Mouse (Mus musculus) forebrain, embryonic 10.5 days (tissue): ENCODE results near the gene Cyp19a1. TPM values are rescaled to one million over a fixed set of nuclear protein-coding genes. Genes with fewer than 3 reads are reported as not detected.

Experiments
- DNase-seq: peaks from one replicate; pipeline ENCODE4 v3.0.0-alpha.2; 2017; ENCODE audit warnings: low spot score; ENCODE audit errors: extremely low spot score
- H3K27ac ChIP-seq: fragments of 300-500 bp; sonication (generic); 2 replicates; pipeline ENCODE4 v1.5.1; 2016; ENCODE audit warnings: mild to moderate bottlenecking
- H3K27me3 ChIP-seq: fragments of 300-500 bp; sonication (generic); 2 replicates; pipeline ENCODE4 v1.6.1; 2016; ENCODE audit warnings: mild to moderate bottlenecking; ENCODE audit not compliant: poor library complexity, severe bottlenecking
- H3K36me3 ChIP-seq: fragments of 300-500 bp; sonication (generic); replicated peaks from 2 replicates; pipeline ENCODE4 v1.6.1; 2016; ENCODE audit warnings: mild to moderate bottlenecking, moderate library complexity
- H3K4me1 ChIP-seq: fragments of 300-500 bp; sonication (generic); 2 replicates; pipeline ENCODE4 v1.6.1; 2016
- H3K4me3 ChIP-seq: fragments of 300-500 bp; sonication (generic); 2 replicates; pipeline ENCODE4 v1.5.1; 2016; ENCODE audit warnings: mild to moderate bottlenecking, moderate library complexity
- H3K9me3 ChIP-seq: fragments of 300-500 bp; sonication (generic); 2 replicates; pipeline ENCODE4 v1.6.1; 2016; ENCODE audit warnings: mild to moderate bottlenecking, moderate library complexity
- WGBS: fragments of 180-500 bp; shearing (Covaris S2); methylation state at CpG from one replicate; pipeline ENCODE4 v1.1.7; 2016; 5-methylcytosine and 5-hydroxymethylcytosine counted together
- polyA plus RNA-seq: library from polyadenylated mRNA; unstranded; fragments of >200 nt; fragmentation: Nextera tagmentation; extraction: Ambion mirVana; gene quantifications from 2 replicates; pipeline ENCODE4 v1.2.1, GENCODE M21; 2016

Cyp19a1 gene
- polyA plus RNA-seq: not detected in 2 replicates

DNA sequence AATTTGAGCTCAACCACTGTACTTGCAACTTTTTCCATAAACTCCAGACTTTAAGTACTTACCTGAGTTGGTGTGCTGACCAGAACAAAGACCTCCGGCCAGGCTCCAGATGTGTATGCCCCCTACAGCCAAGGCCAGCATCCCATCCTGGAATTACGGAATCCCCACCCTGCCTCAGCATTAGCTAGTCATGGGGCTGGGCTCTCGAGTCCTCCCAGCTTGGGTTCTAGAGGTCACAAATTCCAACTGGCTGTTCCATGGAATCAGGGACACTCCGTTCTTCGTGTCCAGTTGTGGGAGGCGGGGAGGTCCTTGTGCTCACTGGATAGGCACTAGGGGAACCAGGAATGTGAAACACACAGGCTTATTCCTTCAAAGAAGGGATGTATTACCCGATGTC is at the start of gene Cyp19a1:
Gene Cyp19a1, minus strand, starts transcription at position 101 of the 400 bp plus-strand sequence.
- H3K9me3 ChIP-seq: no peaks in the 10 kb centered on the region
- no peaks in the 10 kb centered on the region for H3K36me3 ChIP-seq
- no peaks in the 10 kb centered on the region for H3K4me1 ChIP-seq
- H3K27ac ChIP-seq: no peak within 1 kb of the TSS
- WGBS: 89% methylated on average over 7 of the region's 7 CpGs
- H3K27me3 ChIP-seq: no peaks in the 10 kb centered on the region
- no peak within 1 kb of the TSS for H3K4me3 ChIP-seq
- no peak for DNase-seq

- Histone ChIP-seq H3K27ac (no peak overlapping the region), H3K27me3 (no peaks in the 10 kb centered on the region), H3K36me3 (no peaks in the 10 kb centered on the region), H3K9me3 (no peaks in the 10 kb centered on the region), H3K4me1 (peaks cover 4% of the 10 kb centered on the region; the same call in 1 of the 2 replicates), H3K4me3 (no peak overlapping the region)
- WGBS: 76% methylated on average over 9 of the region's 9 CpGs
- DNase-seq: no peak
Measured at GRCm38 (mm10) chr9:54316363-54316762, 48.5 kb upstream of the Cyp19a1 start.

- no peaks in the 10 kb centered on the region for H3K36me3 ChIP-seq
- 46% methylated on average over 2 of the region's 2 CpGs for WGBS
- no peak for DNase-seq
- H3K9me3 ChIP-seq: no peaks in the 10 kb centered on the region
- peaks cover 31% of the 10 kb centered on the region for H3K4me1 ChIP-seq
- H3K4me3 ChIP-seq: no peak overlapping the region
- H3K27ac ChIP-seq: 0 out of 2 replicates have a peak overlapping the region, but pooled peaks have one; percentile 56
- no peaks in the 10 kb centered on the region for H3K27me3 ChIP-seq
Measured at GRCm38 (mm10) chr9:54308751-54309358, 40.9 kb upstream of the Cyp19a1 start.

DNA sequence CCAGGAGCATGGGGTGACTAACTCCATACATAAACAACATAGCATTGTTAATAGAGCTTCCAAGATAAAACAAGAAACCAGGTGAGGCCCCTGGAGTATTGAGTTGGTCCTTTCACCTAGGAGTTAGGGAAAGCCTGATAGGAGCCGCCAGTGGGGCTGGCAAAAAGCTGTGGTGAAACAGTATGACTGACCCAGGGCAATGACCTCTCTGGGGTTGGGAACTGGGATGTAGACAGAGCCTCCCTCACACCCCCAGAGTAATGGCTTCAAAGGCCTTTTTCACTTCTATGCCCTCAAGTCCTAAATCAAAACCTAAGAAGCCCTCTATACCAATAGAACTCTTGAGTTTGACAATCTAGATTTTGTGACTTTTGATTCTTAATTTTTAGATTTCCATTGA is 40.3 kb upstream of the Cyp19a1 start:
- H3K9me3 ChIP-seq: no peaks in the 10 kb centered on the region
- DNase-seq: no peak
- H3K27me3 ChIP-seq: no peaks in the 10 kb centered on the region
- H3K36me3 ChIP-seq: no peaks in the 10 kb centered on the region
- 52% methylated on average over 1 of the region's 1 CpGs for WGBS
- no peak overlapping the region for H3K27ac ChIP-seq
- H3K4me3 ChIP-seq: no peak overlapping the region
- H3K4me1 ChIP-seq: peaks cover 38% of the 10 kb centered on the region

DNA sequence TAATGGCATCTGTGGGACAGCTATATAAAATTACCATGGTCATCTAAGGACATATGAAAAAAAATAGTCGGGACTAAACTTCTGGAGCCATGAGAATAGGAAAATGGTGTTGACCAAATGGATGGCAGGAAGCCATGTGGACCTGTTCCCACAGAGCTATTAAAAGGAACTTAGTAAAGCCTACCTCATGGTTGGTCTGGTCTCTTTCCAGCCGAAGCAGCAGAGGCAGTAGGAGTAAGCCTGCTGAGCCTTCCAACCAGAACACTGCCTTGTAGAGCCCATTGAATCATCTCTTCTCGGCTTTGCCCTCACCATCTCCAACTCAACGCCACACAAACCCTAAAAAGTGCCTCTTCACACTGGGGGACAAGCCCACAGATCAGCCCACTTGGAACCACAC is 33.3 kb upstream of the Cyp19a1 start:
- 79% methylated on average over 4 of the region's 4 CpGs for WGBS

DNA sequence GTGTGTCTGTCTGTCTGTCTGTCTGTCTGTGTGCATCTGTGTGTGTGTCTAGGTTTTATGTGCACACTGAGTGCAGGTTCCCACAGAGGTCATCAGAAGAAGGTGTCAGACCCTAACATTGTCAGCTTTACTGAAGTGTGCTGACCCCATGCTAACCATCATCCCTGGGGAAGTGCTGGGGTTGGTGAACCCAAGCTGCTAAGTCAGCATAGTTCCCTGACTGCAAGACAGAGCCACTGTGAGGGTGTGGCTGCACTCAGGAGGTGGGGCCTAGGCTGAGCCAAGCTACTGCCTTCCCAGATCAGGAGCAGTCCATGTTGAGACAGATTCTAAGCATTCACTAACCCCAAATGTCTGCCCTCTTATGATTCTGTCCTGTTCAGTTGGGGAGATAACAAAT is 31.9 kb upstream of the Cyp19a1 start:
- peaks cover 10% of the 10 kb centered on the region; the same call in 1 of the 2 replicates for H3K4me1 ChIP-seq
- H3K36me3 ChIP-seq: no peaks in the 10 kb centered on the region
- H3K4me3 ChIP-seq: no peak overlapping the region
- no peaks in the 10 kb centered on the region for H3K27me3 ChIP-seq
- no peak for DNase-seq
- no peak overlapping the region for H3K27ac ChIP-seq
- no peaks in the 10 kb centered on the region for H3K9me3 ChIP-seq

More for the DNA sequence above, 33.3 kb upstream of the Cyp19a1 start:
- H3K9me3 ChIP-seq: no peaks in the 10 kb centered on the region
- no peak overlapping the region for H3K4me3 ChIP-seq
- no peaks in the 10 kb centered on the region for H3K27me3 ChIP-seq
- DNase-seq: no peak
- peaks cover 10% of the 10 kb centered on the region; the same call in 1 of the 2 replicates for H3K4me1 ChIP-seq
- no peak overlapping the region for H3K27ac ChIP-seq
- no peaks in the 10 kb centered on the region for H3K36me3 ChIP-seq

DNA sequence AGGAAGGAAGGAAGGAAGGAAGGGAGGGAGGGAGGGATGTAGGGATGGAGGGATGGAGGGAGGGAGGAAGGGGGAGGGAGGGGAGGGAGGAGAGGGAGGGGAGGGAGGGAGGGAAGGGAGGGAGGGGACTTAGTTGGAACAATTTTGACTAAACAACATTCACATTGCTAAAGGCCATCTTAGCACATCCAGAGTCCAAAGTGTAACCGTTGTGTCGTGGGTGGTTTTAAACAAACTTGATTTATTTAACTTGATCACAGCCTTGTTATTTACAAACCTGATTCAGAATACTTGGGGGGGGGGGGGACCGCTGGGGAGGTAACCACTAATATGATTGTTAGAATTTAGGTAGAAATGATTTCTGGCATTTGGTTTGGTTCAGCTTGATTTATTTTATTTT is 31.5 kb upstream of the Cyp19a1 start:
- DNase-seq: no peak
- Histone ChIP-seq H3K4me3 (no peak overlapping the region), H3K27me3 (no peaks in the 10 kb centered on the region), H3K4me1 (peaks cover 10% of the 10 kb centered on the region; the same call in 1 of the 2 replicates), H3K36me3 (no peaks in the 10 kb centered on the region), H3K27ac (no peak overlapping the region), H3K9me3 (no peaks in the 10 kb centered on the region)
- WGBS: 94% methylated on average over 3 of the region's 3 CpGs

GRCm38 (mm10) chr9:54287804-54288203 is 19.9 kb upstream of the Cyp19a1 start:
- H3K36me3 ChIP-seq: no peaks in the 10 kb centered on the region
- WGBS: 52% methylated on average over 5 of the region's 5 CpGs
- no peak for DNase-seq
- H3K4me3 ChIP-seq: no peak overlapping the region
- H3K27me3 ChIP-seq: peaks cover 47% of the 10 kb centered on the region
- H3K9me3 ChIP-seq: no peaks in the 10 kb centered on the region
- H3K27ac ChIP-seq: no peak overlapping the region
- H3K4me1 ChIP-seq: peaks cover 26% of the 10 kb centered on the region

GRCm38 (mm10) chr9:54286331-54286987 is 18.5 kb upstream of the Cyp19a1 start, which contains the start of gene Gldn:
Gene Gldn, plus strand, starts transcription at chr9:54286486.
- Histone ChIP-seq H3K4me3 (peak within 1 kb of the TSS; percentile 61), H3K27ac (peak within 1 kb of the TSS; percentile 79), H3K27me3 (peaks cover 47% of the 10 kb centered on the region), H3K36me3 (no peaks in the 10 kb centered on the region), H3K9me3 (no peaks in the 10 kb centered on the region), H3K4me1 (peaks cover 31% of the 10 kb centered on the region)
- 3% methylated on average over 61 of the region's 61 CpGs for WGBS
- DNase-seq: peak; percentile 44

DNA sequence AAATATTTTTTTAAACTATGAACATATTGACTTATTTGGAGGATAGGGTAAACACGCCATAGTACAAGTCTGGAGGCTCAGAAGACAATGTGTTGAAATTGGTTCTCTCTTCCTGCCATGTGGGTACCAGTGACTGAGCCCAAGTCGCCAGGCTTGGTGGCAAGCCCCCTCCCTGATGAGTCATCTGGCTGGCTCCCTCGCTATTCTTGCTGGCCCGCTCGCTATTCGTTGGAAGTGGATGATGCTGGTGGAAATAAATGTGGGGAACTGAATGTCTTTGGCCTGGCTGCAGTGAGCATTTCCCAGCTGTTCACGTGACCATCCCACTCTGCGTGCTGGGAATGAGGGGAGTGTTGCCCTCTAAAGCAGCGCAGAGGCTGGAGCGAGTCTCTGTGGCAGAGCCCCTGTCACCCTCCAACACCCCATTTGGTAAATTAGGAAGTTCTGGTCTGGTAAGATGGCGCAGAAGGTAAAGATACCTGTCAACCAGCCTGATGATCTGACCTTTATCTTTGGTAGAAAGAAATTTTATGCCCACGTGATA is 11.2 kb upstream of the Cyp19a1 start:
- no peaks in the 10 kb centered on the region for H3K9me3 ChIP-seq
- H3K27ac ChIP-seq: no peak overlapping the region
- H3K36me3 ChIP-seq: no peaks in the 10 kb centered on the region
- H3K4me3 ChIP-seq: no peak overlapping the region
- 86% methylated on average over 12 of the region's 12 CpGs for WGBS
- peaks cover 9% of the 10 kb centered on the region; the same call in 1 of the 2 replicates for H3K4me1 ChIP-seq
- no peak for DNase-seq
- H3K27me3 ChIP-seq: 0 out of 2 replicates have a peak, but pooled peaks cover 1% of the 10 kb centered on the region

DNA sequence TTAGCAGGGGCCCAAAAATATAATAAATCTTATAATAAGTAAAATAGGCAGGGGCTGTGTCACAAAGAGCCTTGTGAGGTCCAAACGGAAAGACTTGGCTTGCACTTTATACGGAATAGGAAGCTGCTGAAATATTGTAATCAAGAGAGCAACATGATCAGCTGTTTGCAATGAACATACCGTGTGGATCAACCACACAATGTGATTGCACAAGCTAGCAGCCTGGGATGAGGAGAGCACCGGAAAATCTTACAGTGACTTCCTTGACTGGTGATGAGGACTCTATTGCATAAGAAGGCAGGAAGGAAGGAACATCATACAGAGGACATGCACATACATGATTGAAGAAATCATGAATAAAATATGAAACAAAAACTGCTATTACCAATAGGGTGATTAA is 7.4 kb upstream of the Cyp19a1 start:
- H3K27me3 ChIP-seq: no peaks in the 10 kb centered on the region
- H3K27ac ChIP-seq: no peak overlapping the region
- H3K4me3 ChIP-seq: no peak overlapping the region
- WGBS: 90% methylated on average over 4 of the region's 4 CpGs
- DNase-seq: no peak
- H3K9me3 ChIP-seq: no peaks in the 10 kb centered on the region
- H3K36me3 ChIP-seq: no peaks in the 10 kb centered on the region
- H3K4me1 ChIP-seq: no peaks in the 10 kb centered on the region

DNA sequence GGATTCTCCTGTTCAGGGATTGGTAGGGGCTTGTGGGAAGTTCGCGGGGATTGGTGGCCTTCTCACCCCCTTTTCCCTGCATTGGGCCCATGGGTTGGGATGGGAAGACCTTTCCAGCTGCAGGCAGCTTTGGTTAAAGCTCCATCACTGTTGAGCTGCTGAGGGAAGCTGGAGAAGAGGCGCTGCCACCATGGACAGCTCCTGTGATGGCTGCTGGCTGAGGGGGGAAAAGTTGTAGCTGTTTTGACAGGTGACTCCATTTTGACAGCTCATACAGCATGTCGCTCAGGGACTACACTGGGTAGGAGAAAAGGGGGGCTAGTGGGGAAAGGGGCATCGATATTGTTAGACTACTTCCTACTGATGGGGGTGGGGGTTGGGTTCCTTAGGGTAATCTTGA is 3.0 kb upstream of the Cyp19a1 start:
- Histone ChIP-seq H3K36me3 (no peaks in the 10 kb centered on the region), H3K9me3 (no peaks in the 10 kb centered on the region), H3K4me3 (no peak overlapping the region), H3K27me3 (no peaks in the 10 kb centered on the region), H3K4me1 (no peaks in the 10 kb centered on the region), H3K27ac (no peak overlapping the region)
- 51% methylated on average over 5 of the region's 5 CpGs for WGBS
- no peak for DNase-seq

DNA sequence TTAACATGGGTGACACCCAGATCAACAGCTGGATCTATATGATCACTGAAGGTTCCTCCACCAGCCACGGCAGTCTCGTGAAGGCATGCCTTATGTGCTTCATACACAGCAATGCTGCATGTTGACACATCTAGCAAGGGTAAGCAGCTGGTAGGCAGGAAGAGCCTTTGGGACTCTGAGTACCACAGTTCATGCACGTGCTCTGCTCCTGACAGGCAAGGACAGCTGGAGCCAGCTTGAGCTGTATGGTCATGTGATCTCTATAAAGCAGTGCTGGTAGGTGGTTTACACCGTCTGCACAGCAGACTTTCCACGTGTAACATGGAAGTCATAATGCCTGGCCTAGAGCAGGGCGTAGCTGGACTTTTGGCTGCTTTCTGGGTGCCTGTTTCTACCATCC is 2.1 kb upstream of the Cyp19a1 start:
- Histone ChIP-seq H3K4me1 (no peaks in the 10 kb centered on the region), H3K36me3 (no peaks in the 10 kb centered on the region), H3K4me3 (no peak overlapping the region), H3K27ac (no peak overlapping the region), H3K27me3 (no peaks in the 10 kb centered on the region), H3K9me3 (no peaks in the 10 kb centered on the region)
- no peak for DNase-seq
- 86% methylated on average over 6 of the region's 6 CpGs for WGBS
